Mouse (Mus musculus) heart, postnatal 0 days (tissue): ENCODE results near the gene Baat.
"Not testable (repeated sequence)": the region's sequence is repeated elsewhere in the genome, so short reads cannot be mapped to it uniquely, and the experiment has no call there.

Source experiments
- CTCF ChIP-seq: IDR thresholded peaks from 2 replicates; pipeline ENCODE4 v1.5.1; 2016; ENCODE audit warnings: antibody characterized with exemption, control low read depth, low read depth
- EP300 ChIP-seq: IDR thresholded peaks from 2 replicates; pipeline ENCODE4 v1.6.1; 2016; ENCODE audit warnings: antibody characterized with exemption, low read depth

- not testable (repeated sequence) for TF ChIP-seq CTCF, EP300
These were observed 27.3 kb downstream of the Baat start for GRCm38 (mm10) chr4:49479035-49479434.
